Mouse (Mus musculus) erythroblast, embryonic 14.5 days (primary cell): ENCODE data around the gene Reg1. TPM values are rescaled to one million over a fixed set of nuclear protein-coding genes. Genes with fewer than 3 reads are reported as not detected.
"Not testable (repeated sequence)": the region's sequence is repeated elsewhere in the genome, so short reads cannot be mapped to it uniquely, and the experiment has no call there.

ENCODE experiments used
- H3K27me3 ChIP-seq: 2 replicates; pipeline ENCODE4 v1.6.1; 2012; ENCODE audit warnings: inconsistent platforms; ENCODE audit not compliant: control insufficient read depth
- H3K36me3 ChIP-seq: 2 replicates; pipeline ENCODE4 v1.6.1; 2012; ENCODE audit warnings: mild to moderate bottlenecking, inconsistent platforms; ENCODE audit not compliant: control insufficient read depth
- H3K4me1 ChIP-seq: 2 replicates; pipeline ENCODE4 v1.6.1; 2012; ENCODE audit warnings: inconsistent platforms; ENCODE audit not compliant: control insufficient read depth
- H3K4me3 ChIP-seq: replicated peaks from 2 replicates; pipeline ENCODE3; 2012; ENCODE audit warnings: moderate library complexity, mild to moderate bottlenecking, inconsistent platforms
- H3K9me3 ChIP-seq: 2 replicates; pipeline ENCODE4 v1.6.1; 2012; ENCODE audit warnings: low read length, inconsistent platforms, mixed read lengths; ENCODE audit not compliant: control insufficient read depth
- GATA1 ChIP-seq: IDR thresholded peaks from 2 replicates; pipeline ENCODE4 v1.6.1; 2012; ENCODE audit warnings: low read length, inconsistent platforms, mixed read lengths
- TAL1 ChIP-seq: IDR thresholded peaks from 3 replicates; pipeline ENCODE4 v1.6.1; 2012; ENCODE audit warnings: low read length, inconsistent platforms, mixed read lengths
- polyA plus RNA-seq: library from polyadenylated mRNA; stranded (reverse); fragments of >175 nt; gene quantifications from 2 replicates; pipeline ENCODE4 v1.2.3, GENCODE M21; 2012

The Reg1 gene
- polyA plus RNA-seq: not detected in 2 replicates

- not testable (repeated sequence) for H3K9me3 ChIP-seq, H3K4me1 ChIP-seq, H3K36me3 ChIP-seq, H3K4me3 ChIP-seq, H3K27me3 ChIP-seq
These were observed at the start of gene Reg1 for GRCm38 (mm10) chr6:78422411-78422810. Reg1 (plus strand) TSS chr6:78422711.

DNA sequence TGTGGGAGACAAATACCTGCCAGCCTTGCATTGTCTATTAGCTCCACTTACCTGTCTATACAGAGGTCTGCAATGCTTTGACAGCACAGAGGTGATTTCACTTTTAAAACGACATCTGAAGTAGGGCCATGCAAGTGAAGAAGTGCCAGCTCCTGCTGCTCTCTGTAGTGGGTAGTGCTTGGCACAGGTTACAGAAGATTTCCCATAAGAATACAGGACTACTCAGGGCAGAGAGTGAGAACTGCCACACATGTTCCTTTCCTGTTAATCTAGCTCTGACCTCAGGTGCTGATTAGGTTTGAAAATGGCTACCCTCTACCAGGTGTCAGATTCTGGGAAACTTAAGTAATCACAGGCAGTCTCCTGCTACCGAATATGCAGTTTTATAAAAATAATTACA, 43.7 kb upstream of the Reg1 start, which contains the start of gene Reg3d:
TSS of gene Reg3d (minus strand) at position 101 of the 400 bp plus-strand sequence.
- peaks cover 7% of the 10 kb centered on the region for H3K9me3 ChIP-seq
- TF ChIP-seq TAL1: no peak
- TF ChIP-seq GATA1: no peak
- no peaks in the 10 kb centered on the region for H3K4me1 ChIP-seq
- no peaks in the 10 kb centered on the region for H3K27me3 ChIP-seq
- H3K4me3 ChIP-seq: no peak within 1 kb of the TSS
- H3K36me3 ChIP-seq: no peaks in the 10 kb centered on the region

DNA sequence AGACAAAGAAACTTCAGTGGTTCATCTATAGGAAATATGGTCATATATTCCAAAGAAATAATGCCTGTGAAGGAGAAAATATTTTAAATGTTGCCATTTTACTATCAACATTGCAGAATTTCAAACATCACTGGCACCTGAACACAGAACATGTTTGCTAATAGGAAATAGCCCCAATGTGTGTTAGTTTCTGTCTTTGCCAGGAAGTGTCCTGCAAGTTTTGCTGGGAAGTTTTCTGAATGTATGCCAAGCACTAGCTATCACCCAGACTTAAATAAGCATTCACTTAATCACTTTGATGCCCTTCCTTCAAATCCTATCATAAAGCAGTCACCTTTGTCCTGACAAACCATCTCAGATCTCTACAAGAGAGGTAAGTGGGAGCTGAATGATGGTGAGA, 42.1 kb upstream of the Reg1 start, which contains the start of gene Reg3a:
TSS of gene Reg3a (plus strand) at position 301 of the 400 bp plus-strand sequence.
- H3K4me3 ChIP-seq: no peak within 1 kb of the TSS
- no peaks in the 10 kb centered on the region for H3K4me1 ChIP-seq
- peaks cover 7% of the 10 kb centered on the region for H3K9me3 ChIP-seq
- H3K36me3 ChIP-seq: no peaks in the 10 kb centered on the region
- no peak for TF ChIP-seq TAL1
- TF ChIP-seq GATA1: no peak
- H3K27me3 ChIP-seq: no peaks in the 10 kb centered on the region

GRCm38 (mm10) chr6:78385609-78386008, 36.9 kb upstream of the Reg1 start:
- no peaks in the 10 kb centered on the region for H3K4me1 ChIP-seq
- H3K9me3 ChIP-seq: peaks cover 4% of the 10 kb centered on the region
- TF ChIP-seq GATA1 (no peak), TAL1 (no peak)
- H3K36me3 ChIP-seq: no peaks in the 10 kb centered on the region
- H3K27me3 ChIP-seq: no peaks in the 10 kb centered on the region
- H3K4me3 ChIP-seq: no peak overlapping the region

GRCm38 (mm10) chr6:78395323-78395722, 27.2 kb upstream of the Reg1 start, which contains the start of gene Reg2:
Reg2 (plus strand) TSS chr6:78395623.
- not testable (repeated sequence) for H3K9me3 ChIP-seq, H3K36me3 ChIP-seq, H3K4me1 ChIP-seq, H3K27me3 ChIP-seq, H3K4me3 ChIP-seq

GRCm38 (mm10) chr6:78425497-78425896, 3.0 kb downstream of the Reg1 start:
- H3K27me3 ChIP-seq: no peaks in the 10 kb centered on the region
- no peaks in the 10 kb centered on the region for H3K36me3 ChIP-seq
- H3K4me3 ChIP-seq: no peak overlapping the region
- H3K4me1 ChIP-seq: no peaks in the 10 kb centered on the region
- TF ChIP-seq GATA1: no peak
- TF ChIP-seq TAL1: no peak
- H3K9me3 ChIP-seq: peaks cover 4% of the 10 kb centered on the region; the same call in 1 of the 2 replicates

- H3K4me3 ChIP-seq: no peak overlapping the region
- H3K9me3 ChIP-seq: peaks cover 8% of the 10 kb centered on the region
- TF ChIP-seq GATA1 (no peak), TAL1 (no peak)
- no peaks in the 10 kb centered on the region for H3K4me1 ChIP-seq
- H3K36me3 ChIP-seq: no peaks in the 10 kb centered on the region
- no peaks in the 10 kb centered on the region for H3K27me3 ChIP-seq
These were observed 24.7 kb downstream of the Reg1 start for GRCm38 (mm10) chr6:78447202-78447601.

DNA sequence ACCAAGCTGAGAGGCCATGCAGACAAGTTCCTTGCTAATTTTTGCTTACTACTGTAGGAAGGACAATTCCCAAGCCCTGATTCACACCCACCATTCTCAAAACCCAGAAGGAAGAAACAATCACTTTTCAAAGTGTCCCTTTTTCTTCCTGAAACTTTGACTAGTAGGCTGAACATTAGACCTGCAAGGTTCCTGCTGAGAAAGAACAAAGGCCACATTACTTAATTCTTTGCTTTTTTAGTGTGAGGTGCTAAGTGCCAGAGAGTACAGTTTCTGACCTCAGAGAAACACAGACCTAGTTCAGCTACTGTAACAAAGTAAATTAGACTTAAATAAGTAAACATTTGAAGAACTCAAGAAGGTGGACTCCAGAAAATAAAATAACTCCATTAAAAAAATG, 25.9 kb downstream of the Reg1 start:
- Histone ChIP-seq H3K9me3 (peaks cover 4% of the 10 kb centered on the region; the same call in 1 of the 2 replicates), H3K4me3 (no peak overlapping the region), H3K4me1 (no peaks in the 10 kb centered on the region), H3K27me3 (no peaks in the 10 kb centered on the region), H3K36me3 (no peaks in the 10 kb centered on the region)
- TF ChIP-seq GATA1 (no peak), TAL1 (no peak)

DNA sequence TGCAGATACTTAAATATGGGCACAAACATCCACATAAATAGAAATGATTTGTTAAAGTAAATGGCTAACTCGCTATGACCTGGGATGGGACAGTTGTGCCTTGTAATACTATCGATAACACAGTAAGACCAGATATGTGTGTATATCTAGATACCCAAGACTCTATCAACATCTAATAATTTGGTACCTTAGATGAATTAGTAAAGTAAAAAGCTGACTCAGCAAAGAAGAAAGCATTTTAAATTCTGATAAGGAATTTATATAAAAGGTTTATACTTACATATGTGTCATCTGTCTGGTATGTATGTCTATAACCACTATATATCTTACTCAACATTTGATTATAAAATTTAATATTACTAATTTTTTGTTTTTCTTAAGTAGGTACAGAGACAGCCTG, 30.3 kb downstream of the Reg1 start:
- Histone ChIP-seq H3K9me3 (peaks cover 8% of the 10 kb centered on the region), H3K4me1 (no peaks in the 10 kb centered on the region)

GRCm38 (mm10) chr6:78460191-78460825, 37.8 kb downstream of the Reg1 start:
- Histone ChIP-seq H3K4me3 (no peak overlapping the region), H3K9me3 (no peaks in the 10 kb centered on the region), H3K4me1 (no peaks in the 10 kb centered on the region), H3K27me3 (no peaks in the 10 kb centered on the region), H3K36me3 (no peaks in the 10 kb centered on the region)
- TF ChIP-seq TAL1 (no peak), GATA1 (no peak)

More for the DNA sequence above, 30.3 kb downstream of the Reg1 start:
- Histone ChIP-seq H3K36me3 (no peaks in the 10 kb centered on the region), H3K4me3 (no peak overlapping the region), H3K27me3 (no peaks in the 10 kb centered on the region)
- TF ChIP-seq GATA1 (no peak), TAL1 (no peak)
